Mouse (Mus musculus) E14TG2a.4 (cell line): ENCODE measurements at regions not wholly inside any gene's neighbourhood (a gene's known extent, or its start where the extent isn't known, plus 50 kb on each side); places are given as distances from the start of the nearest gene placed in this dataset.

Source experiments
- CTCF ChIP-seq: conservative IDR thresholded peaks from 2 replicates; pipeline ENCODE4 v1.5.1; 2014; ENCODE audit warnings: low read length
- NANOG ChIP-seq: IDR thresholded peaks from 2 replicates; pipeline ENCODE4 v1.6.1; 2014; ENCODE audit warnings: borderline replicate concordance, low read length, mixed read lengths
- POU5F1 ChIP-seq: IDR thresholded peaks from 2 replicates; pipeline ENCODE4 v1.6.1; 2014; ENCODE audit warnings: low read length, borderline replicate concordance

DNA sequence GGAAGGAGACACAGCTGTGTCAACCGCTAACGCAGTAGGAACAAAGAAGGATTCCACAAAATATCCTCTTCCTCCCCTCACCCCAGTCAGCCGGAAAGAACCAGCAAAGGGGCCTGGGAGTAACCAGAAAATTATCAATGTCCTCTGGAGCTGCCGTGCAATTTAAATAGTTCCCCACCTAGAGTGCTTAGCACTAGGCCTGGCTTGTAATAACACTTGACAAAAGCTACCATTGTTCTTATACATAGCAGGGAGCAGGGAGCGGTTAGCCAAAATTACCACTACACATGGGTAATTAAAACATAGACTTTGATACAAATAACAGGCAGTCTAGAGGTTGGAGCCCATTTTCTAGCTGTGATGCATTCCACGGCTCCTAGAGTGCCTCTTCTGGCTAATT, 62.7 kb upstream of the Nfe2l3 start:
- TF ChIP-seq CTCF (no peak), NANOG (peak; percentile 48; the same call in 1 of the 2 replicates), POU5F1 (no peak)
